Mouse (Mus musculus) ES-E14 (cell line): ENCODE data around the gene Capn8. TPM values are rescaled to one million over a fixed set of nuclear protein-coding genes. Genes with fewer than 3 reads are reported as not detected.
A peak's percentile ranks its signal among the peaks of the same experiment; 100 is the strongest.

Source experiments
- DNase-seq: peaks from one replicate; pipeline ENCODE4 v3.0.0-alpha.2; 2013; ENCODE audit warnings: low read depth, low spot score
- H3K27ac ChIP-seq: 2 replicates; pipeline ENCODE4 v1.5.1; 2012; ENCODE audit warnings: low read depth, mild to moderate bottlenecking, low read length, moderate library complexity, mixed read lengths; ENCODE audit not compliant: poor library complexity, insufficient read depth, severe bottlenecking
- H3K36me3 ChIP-seq: 2 replicates; pipeline ENCODE4 v1.6.1; 2012; ENCODE audit warnings: mild to moderate bottlenecking, low read length, moderate library complexity, mixed read lengths; ENCODE audit not compliant: control insufficient read depth, poor library complexity, insufficient read depth, severe bottlenecking
- H3K4me1 ChIP-seq, 2 experiments: fragments of 150-350 bp in 1 of 2; sonication (generic) in 1 of 2; 2 replicates each; pipeline ENCODE4 v1.6.1; 2012; ENCODE audit warnings: low read length in 2 of 2, mild to moderate bottlenecking in 1 of 2, mixed read lengths in 1 of 2; ENCODE audit not compliant: control insufficient read depth in 2 of 2, insufficient read depth in 2 of 2, poor library complexity in 1 of 2
- H3K4me3 ChIP-seq, 2 experiments: fragments of 150-350 bp in 1 of 2; sonication (generic) in 1 of 2; 2 replicates each; pipeline ENCODE4 v1.5.1; 2012; ENCODE audit warnings: low read length in 2 of 2, low read depth in 1 of 2, mild to moderate bottlenecking in 1 of 2, mixed read lengths in 1 of 2; ENCODE audit not compliant: insufficient read depth in 1 of 2, poor library complexity in 1 of 2, severe bottlenecking in 1 of 2
- H3K9ac ChIP-seq: 2 replicates; pipeline ENCODE4 v1.6.1; 2012; ENCODE audit warnings: low read depth, mild to moderate bottlenecking, low read length, mixed read lengths; ENCODE audit not compliant: poor library complexity, insufficient read depth, severe bottlenecking
- H3K9me3 ChIP-seq: fragments of 150-350 bp; sonication (generic); 2 replicates; pipeline ENCODE4 v1.6.1; 2012; ENCODE audit warnings: low read depth, mild to moderate bottlenecking, low read length; ENCODE audit not compliant: control insufficient read depth, insufficient read depth
- CHD2 ChIP-seq: IDR thresholded peaks from 2 replicates; pipeline ENCODE4 v1.6.1; 2014; ENCODE audit warnings: mild to moderate bottlenecking, low read depth, low read length, inconsistent platforms
- HCFC1 ChIP-seq: IDR thresholded peaks from 2 replicates; pipeline ENCODE4 v1.6.1; 2012; ENCODE audit warnings: low read length, inconsistent platforms, borderline replicate concordance; ENCODE audit not compliant: insufficient read depth
- MAFK ChIP-seq: IDR thresholded peaks from 2 replicates; pipeline ENCODE4 v1.6.1; 2014; ENCODE audit warnings: mild to moderate bottlenecking, low read depth, low read length, inconsistent platforms; ENCODE audit not compliant: insufficient read depth
- ZC3H11A ChIP-seq: IDR thresholded peaks from 2 replicates; pipeline ENCODE4 v1.6.1; 2012; ENCODE audit warnings: low read depth, mild to moderate bottlenecking, inconsistent platforms, low read length, borderline replicate concordance
- ZNF384 ChIP-seq: IDR thresholded peaks from 2 replicates; pipeline ENCODE4 v1.6.1; 2012; ENCODE audit warnings: low read depth, low read length, inconsistent platforms
- in situ Hi-C, 2 experiments: fragments of 600-800 bp; cut with MboI; formaldehyde crosslinking; loops; one replicate each; pipeline ENCODE4 v1.15.1; 2025; ENCODE audit warnings: low sequenced_read_pairs in 2 of 2, inconsistent platforms in 1 of 2; ENCODE audit not compliant: unreplicated experiment in 2 of 2
- total RNA-seq: library from RNA; depleted of rRNA; stranded (reverse); fragments of 300-350 nt; gene quantifications from 2 replicates; pipeline ENCODE4 v1.2.3, GENCODE M21; 2012; rRNA removed

Capn8 gene
- not detected in 2 replicates for total RNA-seq

DNA sequence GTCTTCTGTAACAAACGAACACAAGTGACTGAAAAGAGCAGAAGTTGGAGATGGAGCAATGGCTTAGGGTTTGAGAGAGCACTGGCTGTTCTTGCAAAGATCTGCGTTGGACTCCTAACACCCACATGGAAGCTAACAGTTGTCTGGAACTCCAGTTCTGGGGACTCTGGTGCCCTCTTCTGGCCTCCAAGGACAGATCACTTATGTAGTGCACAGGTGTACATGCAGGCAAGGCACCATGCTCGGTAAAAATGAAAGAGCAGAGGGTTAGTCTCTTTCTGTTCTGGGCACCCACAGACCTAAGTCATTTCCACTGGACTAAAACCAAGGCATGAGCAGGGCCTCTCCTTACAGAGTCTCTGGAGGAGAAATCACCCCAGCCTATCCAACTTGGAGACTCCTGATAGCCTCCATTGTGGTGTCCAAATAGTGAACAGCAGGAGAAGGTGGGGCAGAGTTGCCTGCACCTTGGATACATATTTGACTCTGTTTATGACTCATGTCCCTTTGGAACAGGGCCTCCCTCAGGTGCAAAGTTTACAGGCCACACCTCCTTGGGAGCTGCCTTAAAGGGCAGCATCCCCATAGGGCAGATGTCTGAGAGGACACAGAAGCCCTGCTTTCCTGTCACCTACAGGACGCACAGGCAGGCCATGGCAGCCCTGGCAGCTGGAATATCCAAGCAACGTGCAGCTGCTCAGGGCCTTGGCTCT is at the start of gene Capn8:
Gene Capn8, plus strand, starts transcription at position 600 of the 713 bp plus-strand sequence.
- Histone ChIP-seq H3K4me3 (no peak within 1 kb of the TSS), H3K9me3 (no peaks in the 10 kb centered on the region), H3K4me1 (peaks cover 4 to 6% of the 10 kb centered on the region in 2 experiments; a peak in 2 of 4 replicates), H3K36me3 (no peaks in the 10 kb centered on the region), H3K9ac (no peak within 1 kb of the TSS), H3K27ac (no peak within 1 kb of the TSS)
- in situ Hi-C loops: loop anchor here in 1 of 2 experiments (25.0 kb wide), 1 partner anchor 698 kb away; no protein-coding TSS in a partner anchor
- TF ChIP-seq MAFK (no peak), ZC3H11A (peak; percentile 50; the same call in 1 of the 2 replicates), ZNF384 (no peak), CHD2 (no peak), HCFC1 (no peak)
- peak; percentile 56 for DNase-seq

DNA sequence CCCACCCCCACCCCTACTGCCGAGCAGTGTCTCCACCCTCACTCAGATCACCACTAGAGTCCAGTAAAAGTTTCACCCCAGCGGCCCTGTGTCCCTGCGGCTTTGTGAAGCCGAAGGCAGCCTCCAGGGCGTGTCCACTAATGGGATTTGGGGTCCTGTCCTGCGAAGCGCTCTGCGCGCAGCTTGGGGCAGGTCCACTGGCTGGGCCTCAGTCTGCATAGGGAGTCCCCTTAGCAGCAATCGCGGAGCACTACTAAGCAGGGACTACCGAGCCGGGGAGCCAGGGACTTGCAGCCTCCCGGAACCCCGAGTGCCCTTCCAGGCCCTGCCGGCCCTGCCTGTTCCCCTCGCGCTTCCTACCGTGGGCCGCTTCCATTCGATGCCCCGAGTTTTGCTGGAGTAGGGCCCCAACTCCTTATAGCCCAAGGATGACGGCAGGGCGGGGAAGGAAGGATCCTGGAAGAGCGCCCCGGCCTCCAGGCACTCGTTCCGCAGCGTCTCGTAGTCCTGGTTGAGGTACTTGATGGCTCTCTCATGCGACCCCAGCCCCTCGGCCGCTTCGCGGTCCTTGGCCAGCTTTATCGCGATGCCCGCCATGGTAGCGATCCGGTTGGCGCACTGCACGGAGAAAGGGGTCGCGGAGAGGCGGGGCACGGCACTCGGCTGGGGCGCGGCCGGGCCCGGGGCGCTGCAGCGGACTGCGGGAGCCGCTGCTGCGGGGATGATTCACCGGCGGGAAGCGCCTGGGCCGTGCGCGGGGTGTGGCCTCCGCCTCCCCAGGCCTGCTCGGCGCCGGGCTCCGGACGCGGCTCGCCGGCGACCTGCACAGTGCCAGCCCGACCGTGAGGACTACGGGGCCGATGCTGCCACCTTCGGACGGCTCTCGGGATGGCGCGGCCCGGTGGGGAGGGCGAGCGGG is 47.8 kb upstream of the Capn8 start, which contains the start of gene Capn2:
Gene Capn2, minus strand, starts transcription at position 851 of the 919 bp plus-strand sequence.
- in situ Hi-C loops: no loop called here
- Histone ChIP-seq H3K27ac (no peak within 1 kb of the TSS), H3K9me3 (no peaks in the 10 kb centered on the region), H3K36me3 (no peaks in the 10 kb centered on the region), H3K9ac (peak within 1 kb of the TSS; percentile 76), H3K4me3 (peak within 1 kb of the TSS; percentile 82 to 85), H3K4me1 (peaks cover 0 to 9% of the 10 kb centered on the region in 2 experiments)
- TF ChIP-seq CHD2 (peak; percentile 61; the same call in 1 of the 2 replicates), MAFK (no peak)
- DNase-seq: no peak

DNA sequence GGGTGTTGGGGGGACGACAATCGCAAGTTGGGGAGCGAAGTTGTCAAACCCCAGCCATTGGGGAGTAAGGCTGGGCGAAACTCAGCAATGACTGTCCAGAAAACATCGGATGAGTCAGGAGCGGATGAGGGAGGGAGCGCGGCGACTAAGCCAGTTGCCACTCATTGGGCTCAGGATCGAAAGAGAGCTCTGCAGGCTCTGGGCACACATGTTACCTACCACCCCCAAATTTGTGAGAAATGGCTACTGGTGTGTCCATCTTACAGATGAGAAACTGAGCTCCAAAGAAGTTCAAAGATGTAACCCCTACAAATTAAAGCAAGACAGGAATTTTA is 47.2 kb upstream of the Capn8 start:
- no peak for TF ChIP-seq ZNF384
- no peak for TF ChIP-seq CHD2
- TF ChIP-seq ZC3H11A: no peak
- no peak for TF ChIP-seq MAFK
- no peak for TF ChIP-seq HCFC1
- peaks cover 0 to 8% of the 10 kb centered on the region in 2 experiments for H3K4me1 ChIP-seq
- in situ Hi-C loops: no loop called here
- peak overlapping the region; percentile 76 for H3K9ac ChIP-seq
- DNase-seq: no peak
- H3K9me3 ChIP-seq: no peaks in the 10 kb centered on the region
- no peaks in the 10 kb centered on the region for H3K36me3 ChIP-seq
- H3K27ac ChIP-seq: no peak overlapping the region
- peak overlapping the region; percentile 82 to 85 for H3K4me3 ChIP-seq

DNA sequence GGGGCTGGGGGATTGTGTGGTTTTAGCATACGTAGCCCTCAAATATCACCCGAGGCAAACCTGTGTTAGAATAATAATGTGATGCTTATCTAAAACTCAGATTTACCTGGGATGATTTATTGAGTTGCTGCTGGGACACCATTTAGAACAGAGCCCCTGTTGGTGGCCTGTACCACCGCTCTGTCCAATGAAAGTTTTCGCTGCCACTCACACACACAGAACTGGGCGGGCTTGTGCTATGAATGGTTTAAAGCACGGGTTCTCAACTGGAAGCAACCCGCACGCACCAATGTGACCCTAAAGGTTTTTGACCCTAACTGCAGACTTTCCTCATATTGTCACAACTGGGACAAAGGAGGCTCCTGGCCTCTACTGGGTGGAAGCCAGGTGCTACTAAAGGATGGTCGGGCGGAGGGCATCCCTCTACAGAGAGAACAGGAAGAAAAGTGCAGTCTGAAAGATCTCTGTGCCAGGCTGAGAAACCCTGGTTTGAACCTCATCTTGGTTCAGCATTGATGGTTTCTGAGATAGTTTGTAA is 46.6 kb upstream of the Capn8 start:
- TF ChIP-seq ZNF384 (no peak), MAFK (no peak), CHD2 (no peak), HCFC1 (no peak), ZC3H11A (no peak)
- no peaks in the 10 kb centered on the region for H3K36me3 ChIP-seq
- no peak overlapping the region for H3K4me3 ChIP-seq
- no peaks in the 10 kb centered on the region for H3K9me3 ChIP-seq
- in situ Hi-C loops: no loop called here
- H3K9ac ChIP-seq: no peak overlapping the region
- DNase-seq: no peak
- no peak overlapping the region for H3K27ac ChIP-seq
- H3K4me1 ChIP-seq: peaks cover 0 to 6% of the 10 kb centered on the region in 2 experiments; a peak in 3 of 4 replicates
